Mouse (Mus musculus) v-Abl transformed pro-B cells (cell line): ENCODE measurements around the gene Otud1.

Experiments used
- in situ Hi-C, 2 experiments: fragments of 400-800 bp; cut with MboI; formaldehyde crosslinking; loops; one replicate each; pipeline ENCODE4 v1.15.1; 2025; ENCODE audit not compliant: unreplicated experiment in 2 of 2

The Otud1 gene

DNA sequence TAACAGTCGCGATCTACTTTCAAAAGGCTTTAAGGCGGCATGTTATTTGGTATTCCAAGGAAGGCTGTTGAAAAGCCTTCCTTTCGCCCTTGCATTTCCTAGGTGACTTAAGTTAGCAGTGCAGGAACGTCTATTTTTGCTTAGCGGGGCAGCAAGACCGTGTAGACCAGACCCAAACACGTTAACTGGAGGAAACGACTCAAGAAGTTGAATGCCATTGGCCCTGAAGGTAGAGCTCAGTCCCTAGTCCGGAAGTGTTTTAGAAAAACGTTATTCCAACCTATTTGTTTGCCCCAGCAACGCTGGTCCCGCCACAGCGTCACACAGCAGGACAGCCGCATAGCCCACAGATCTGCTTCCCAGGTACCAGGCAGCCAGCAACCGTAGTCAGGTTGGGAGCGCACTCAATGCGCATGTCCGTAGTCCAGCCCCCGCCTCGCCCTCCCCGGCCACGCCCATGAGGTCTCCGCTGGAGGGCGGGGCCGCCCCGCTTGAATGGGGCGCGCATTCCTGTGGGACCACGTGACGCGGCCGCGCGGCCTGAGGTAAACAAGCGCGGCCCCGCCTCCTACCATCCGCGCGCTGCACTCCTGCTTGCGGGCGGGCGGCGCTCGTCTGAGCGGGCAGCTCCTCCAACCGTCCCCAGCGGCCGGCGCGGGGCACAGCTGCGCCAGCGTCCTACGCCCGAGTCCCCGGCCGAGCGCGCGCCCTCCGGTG is at the start of gene Otud1:
Gene Otud1 (plus strand): TSS at position 595 of the 717 bp plus-strand sequence.
- in situ Hi-C loops = loop anchor here (5.0 to 25.0 kb wide), 2 partner anchors 125 to 1270 kb away; partner anchors contain the start of gene Dnajc1 (in 1 of the 2)

DNA sequence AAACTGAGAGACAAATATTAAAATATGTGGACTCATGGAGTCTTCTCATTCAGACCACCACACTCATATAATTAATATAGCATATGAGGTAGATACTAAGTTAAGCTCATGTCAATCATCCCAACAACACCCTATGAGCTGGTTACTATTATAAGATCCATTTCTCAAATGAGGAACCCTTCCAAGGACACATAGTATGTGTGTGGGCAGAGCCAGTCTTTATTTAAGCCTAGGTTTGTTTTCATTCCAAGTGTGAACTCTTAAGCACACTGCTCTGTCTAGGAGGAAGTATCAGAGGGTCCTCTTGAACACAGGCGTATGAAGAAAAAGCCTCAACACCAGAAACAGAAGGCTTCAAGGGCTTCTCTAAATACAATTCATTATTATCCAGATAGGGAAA is 49.7 kb upstream of the Otud1 start:
- in situ Hi-C loops = no loop called here

DNA sequence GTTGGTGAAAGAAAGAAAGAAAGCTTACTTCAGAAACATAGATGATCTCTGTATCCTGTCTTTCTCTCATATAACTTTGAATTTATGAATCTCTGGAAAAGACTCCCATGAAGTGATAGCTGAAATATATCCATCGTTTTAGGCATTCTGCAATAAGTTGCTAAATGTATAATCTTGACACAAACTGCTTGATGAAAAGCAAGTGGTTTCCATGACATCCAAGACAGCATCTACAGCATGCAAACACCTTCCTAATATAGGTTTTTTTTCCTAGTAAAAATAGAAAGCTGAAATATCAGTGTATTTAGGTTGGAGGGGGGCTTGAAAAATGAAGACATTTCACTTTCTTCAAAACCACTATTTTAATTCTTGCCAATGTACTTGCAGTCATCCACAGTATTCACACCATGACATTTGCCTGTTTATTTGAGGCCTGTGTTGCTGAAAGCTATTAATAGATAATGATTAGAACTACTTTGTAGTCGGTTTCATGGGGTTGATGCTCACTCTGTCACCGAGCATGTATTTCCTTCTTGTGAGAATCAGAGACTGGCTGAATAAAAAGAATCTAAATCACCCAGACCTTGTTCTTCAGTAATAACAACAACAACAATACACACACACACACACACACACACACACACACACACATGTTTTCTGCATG is 49.0 kb upstream of the Otud1 start:
- in situ Hi-C loops = no loop called here

DNA sequence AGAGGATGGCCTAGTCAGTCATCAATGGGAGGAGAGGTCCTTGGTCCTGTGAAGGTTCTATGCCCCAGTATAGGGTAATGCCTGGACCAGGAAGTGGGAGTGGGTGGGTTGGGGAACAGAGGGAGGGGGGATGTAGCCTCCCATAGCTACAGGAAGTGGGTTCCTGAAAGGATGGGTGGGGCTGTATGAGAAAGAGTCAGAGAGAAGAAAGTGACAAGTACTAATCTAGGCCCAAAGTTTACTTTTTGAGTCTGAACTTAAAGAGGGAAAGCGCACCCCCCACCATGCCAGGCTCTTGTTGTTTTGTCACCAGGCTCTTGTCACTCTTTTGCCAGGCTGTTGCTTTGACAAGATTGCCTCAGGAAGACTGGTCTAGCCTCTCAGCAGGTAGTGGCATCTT is 35.5 kb upstream of the Otud1 start:
- in situ Hi-C loops = no loop called here

DNA sequence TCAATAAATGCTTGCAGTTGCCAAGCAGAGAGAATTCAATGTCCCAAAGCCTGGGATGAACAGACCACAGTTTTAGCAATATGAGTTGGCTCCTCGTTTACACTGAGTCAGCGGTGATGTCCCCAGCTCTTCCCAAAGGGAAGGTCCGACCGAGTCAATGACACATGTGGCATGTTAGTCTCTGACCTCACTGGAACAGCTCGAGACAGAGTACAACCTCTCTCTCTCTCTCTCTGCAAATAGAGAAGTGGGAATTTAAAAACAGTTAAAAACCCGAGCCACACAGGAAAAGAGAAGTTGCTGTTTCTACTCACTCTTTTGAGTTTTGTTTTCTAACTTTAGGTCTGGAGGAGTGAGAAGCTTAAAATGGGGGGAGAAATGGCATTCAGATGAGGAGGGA is 30.5 kb upstream of the Otud1 start:
- in situ Hi-C loops = loop anchor here (25.0 kb wide), 3 partner anchors 665 to 1565 kb away; partner anchors contain the start of genes Bmi1 (in 1 of the 2), Mllt10 (in 1 of the 2) and Spag6 (in 1 of the 2)

- in situ Hi-C loops = loop anchor here (25.0 kb wide), 3 partner anchors 666 to 1566 kb away; partner anchors contain the start of genes Bmi1 (in 1 of the 2), Mllt10 (in 1 of the 2) and Spag6 (in 1 of the 2)
Observed at GRCm38 (mm10) chr2:19627920-19628608, 29.5 kb upstream of the Otud1 start.

DNA sequence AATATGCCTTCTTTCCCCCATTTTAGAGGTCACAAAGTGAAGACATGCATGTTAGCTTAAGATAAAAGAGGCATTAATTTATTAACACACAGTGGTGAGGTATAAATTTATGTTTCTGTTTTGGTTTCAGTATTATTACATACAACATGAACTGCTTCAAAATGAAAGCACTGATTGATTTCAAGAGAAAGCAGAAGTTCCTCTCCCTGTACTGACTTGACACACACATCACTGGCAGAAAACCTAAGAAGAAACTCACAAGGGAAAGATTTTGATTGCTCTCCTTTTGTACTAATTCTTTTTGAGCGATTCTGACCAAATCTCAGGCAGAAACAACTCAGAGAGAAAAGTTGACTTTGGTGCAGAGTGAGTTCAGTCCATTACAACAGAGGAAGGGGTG is 27.0 kb upstream of the Otud1 start:
- in situ Hi-C loops = loop anchor here (25.0 kb wide), 3 partner anchors 668 to 1568 kb away; partner anchors contain the start of genes Bmi1 (in 1 of the 2), Mllt10 (in 1 of the 2) and Spag6 (in 1 of the 2)

GRCm38 (mm10) chr2:19633406-19633920 is 24.1 kb upstream of the Otud1 start:
- in situ Hi-C loops = loop anchor here (25.0 kb wide), 3 partner anchors 671 to 1571 kb away; partner anchors contain the start of genes Bmi1 (in 1 of the 2), Mllt10 (in 1 of the 2) and Spag6 (in 1 of the 2)

GRCm38 (mm10) chr2:19645182-19645581 is 12.4 kb upstream of the Otud1 start:
- in situ Hi-C loops = loop anchor here (25.0 kb wide), 3 partner anchors 683 to 1583 kb away; partner anchors contain the start of genes Bmi1 (in 1 of the 2), Mllt10 (in 1 of the 2) and Spag6 (in 1 of the 2)

GRCm38 (mm10) chr2:19646144-19646543 is 11.4 kb upstream of the Otud1 start:
- in situ Hi-C loops = loop anchor here (25.0 kb wide), 3 partner anchors 684 to 1584 kb away; partner anchors contain the start of genes Bmi1 (in 1 of the 2), Mllt10 (in 1 of the 2) and Spag6 (in 1 of the 2)

GRCm38 (mm10) chr2:19646910-19647309 is 10.6 kb upstream of the Otud1 start:
- in situ Hi-C loops = loop anchor here (25.0 kb wide), 3 partner anchors 685 to 1585 kb away; partner anchors contain the start of genes Bmi1 (in 1 of the 2), Mllt10 (in 1 of the 2) and Spag6 (in 1 of the 2)

- in situ Hi-C loops = loop anchor here (5.0 to 25.0 kb wide), 2 partner anchors 124 to 1269 kb away; partner anchors contain the start of gene Dnajc1 (in 1 of the 2)
Observed at GRCm38 (mm10) chr2:19656436-19656835, 1.1 kb upstream of the Otud1 start.

- in situ Hi-C loops = loop anchor here (5.0 to 25.0 kb wide), 2 partner anchors 126 to 1271 kb away; partner anchors contain the start of gene Dnajc1 (in 1 of the 2)
Observed at GRCm38 (mm10) chr2:19657881-19658589, 483 bp downstream of the Otud1 start.

DNA sequence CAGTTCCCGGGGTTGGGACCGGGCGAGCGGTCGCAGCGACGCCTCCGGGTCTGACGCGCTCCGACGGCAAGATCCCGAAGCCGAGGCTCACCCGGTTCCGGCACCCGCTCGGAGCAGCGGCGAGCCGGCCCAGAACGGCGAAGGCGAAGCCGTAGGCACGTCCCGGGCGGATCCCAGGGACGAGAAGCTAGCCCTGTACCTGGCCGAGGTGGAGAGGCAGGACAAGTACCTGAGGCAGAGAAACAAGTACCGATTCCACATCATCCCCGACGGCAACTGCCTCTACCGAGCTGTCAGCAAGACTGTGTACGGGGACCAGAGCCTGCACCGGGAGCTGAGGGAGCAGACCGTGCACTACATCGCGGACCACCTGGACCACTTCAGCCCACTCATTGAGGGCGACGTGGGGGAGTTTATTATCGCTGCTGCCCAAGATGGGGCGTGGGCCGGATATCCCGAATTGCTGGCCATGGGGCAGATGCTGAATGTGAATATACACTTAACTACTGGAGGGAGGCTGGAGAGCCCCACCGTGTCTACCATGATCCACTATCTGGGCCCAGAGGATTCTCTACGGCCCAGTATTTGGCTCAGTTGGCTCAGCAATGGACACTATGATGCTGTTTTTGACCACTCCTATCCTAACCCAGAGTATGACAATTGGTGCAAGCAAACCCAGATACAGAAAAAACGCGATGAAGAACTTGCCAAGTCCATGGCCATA is 1.3 kb downstream of the Otud1 start:
- in situ Hi-C loops = loop anchor here (5.0 to 25.0 kb wide), 2 partner anchors 127 to 1272 kb away; partner anchors contain the start of gene Dnajc1 (in 1 of the 2)

DNA sequence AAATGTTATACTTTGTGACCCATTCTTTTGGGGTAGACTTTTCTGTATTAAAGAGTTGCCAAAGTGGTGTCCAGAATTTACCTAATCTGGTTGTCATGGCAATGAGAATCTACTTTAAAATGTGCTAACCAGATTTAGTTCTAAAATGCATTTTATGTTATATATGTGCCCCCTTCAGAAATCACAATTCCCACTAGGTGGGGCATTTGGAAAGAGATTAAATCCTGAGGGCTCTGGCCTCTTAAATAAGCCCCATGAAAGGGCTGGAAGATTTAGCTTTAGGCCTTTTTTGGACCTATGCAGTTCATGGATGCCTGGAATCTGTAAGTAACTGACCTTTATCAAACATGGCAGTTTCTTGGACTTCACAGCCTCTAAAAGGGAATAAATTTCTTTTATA is 3.3 kb downstream of the Otud1 start:
- in situ Hi-C loops = loop anchor here in 1 of 2 experiments (10.0 to 25.0 kb wide), 3 partner anchors 54 to 1606 kb away; partner anchors contain the start of genes Dnajc1 and Mllt10

- in situ Hi-C loops = loop anchor here in 1 of 2 experiments (10.0 to 25.0 kb wide), 3 partner anchors 52 to 1608 kb away; partner anchors contain the start of genes Dnajc1 and Mllt10
Observed at GRCm38 (mm10) chr2:19663146-19663848, 5.7 kb downstream of the Otud1 start.

GRCm38 (mm10) chr2:19664147-19664546 is 6.6 kb downstream of the Otud1 start:
- in situ Hi-C loops = loop anchor here in 1 of 2 experiments (10.0 to 25.0 kb wide), 3 partner anchors 51 to 1609 kb away; partner anchors contain the start of genes Dnajc1 and Mllt10
